Mouse (Mus musculus): ENCODE results near the gene Gmnn. TPM values are rescaled to one million over a fixed set of nuclear protein-coding genes. Genes with fewer than 3 reads are reported as not detected.

Gene Gmnn
- polyA plus RNA-seq, 1 experiment: 2.4 TPM

- Histone ChIP-seq H3K4me3 (ENCODE audit: low read depth, low read length) (peak overlapping the region; percentile 70), H3K27me3 (ENCODE audit: control insufficient read depth, insufficient read depth, low read length) (no peaks in the 10 kb centered on the region), H3K27ac (ENCODE audit: insufficient read depth, low read depth, low read length) (peak overlapping the region; percentile 89), H3K4me1 (ENCODE audit: control insufficient read depth, insufficient read depth, insufficient read length, low read length) (peaks cover 2% of the 10 kb centered on the region; the same call in 1 of the 2 replicates), H3K36me3 (ENCODE audit: control insufficient read depth, insufficient read depth, low read length) (peaks cover 3% of the 10 kb centered on the region; the same call in 1 of the 2 replicates)
- under 1% methylated on average over 31 of the region's 31 CpGs for WGBS
- TF ChIP-seq CTCF (IDR thresholded peaks at IDR 0.05; ENCODE audit: extremely low read depth, insufficient read length, insufficient replicate concordance, low read depth, low read length): no peak
- no peak for TF ChIP-seq POLR2A (IDR thresholded peaks at IDR 0.05; ENCODE audit: low read depth, low read length)
Observed at GRCm38 (mm10) chr13:24799925-24800673, 38.4 kb upstream of the Gmnn start.

- WGBS: 66% methylated on average over 5 of the region's 5 CpGs
- Histone ChIP-seq H3K36me3 (ENCODE audit: control insufficient read depth, insufficient read depth, low read length) (no peaks in the 10 kb centered on the region), H3K4me3 (ENCODE audit: low read depth, low read length) (no peak overlapping the region), H3K4me1 (ENCODE audit: control insufficient read depth, insufficient read depth, insufficient read length, low read length) (no peaks in the 10 kb centered on the region; the same call in 1 of the 2 replicates), H3K27ac (ENCODE audit: insufficient read depth, low read depth, low read length) (no peak overlapping the region), H3K27me3 (ENCODE audit: control insufficient read depth, insufficient read depth, low read length) (no peaks in the 10 kb centered on the region)
- TF ChIP-seq CTCF (IDR thresholded peaks at IDR 0.05; ENCODE audit: extremely low read depth, insufficient read length, insufficient replicate concordance, low read depth, low read length): no peak
- TF ChIP-seq POLR2A (IDR thresholded peaks at IDR 0.05; ENCODE audit: low read depth, low read length): no peak
Observed at GRCm38 (mm10) chr13:24799378-24799777, 37.7 kb upstream of the Gmnn start.

GRCm38 (mm10) chr13:24798686-24799085 lies 37.0 kb upstream of the Gmnn start:
- no peak overlapping the region for H3K27ac ChIP-seq (ENCODE audit: insufficient read depth, low read depth, low read length)
- WGBS: over 99% methylated on average over 4 of the region's 4 CpGs
- H3K4me3 ChIP-seq (ENCODE audit: low read depth, low read length): no peak overlapping the region
- H3K4me1 ChIP-seq (ENCODE audit: control insufficient read depth, insufficient read depth, insufficient read length, low read length): no peaks in the 10 kb centered on the region; the same call in 1 of the 2 replicates
- TF ChIP-seq CTCF (IDR thresholded peaks at IDR 0.05; ENCODE audit: extremely low read depth, insufficient read length, insufficient replicate concordance, low read depth, low read length) (no peak), POLR2A (IDR thresholded peaks at IDR 0.05; ENCODE audit: low read depth, low read length) (no peak)
- H3K36me3 ChIP-seq (ENCODE audit: control insufficient read depth, insufficient read depth, low read length): no peaks in the 10 kb centered on the region
- H3K27me3 ChIP-seq (ENCODE audit: control insufficient read depth, insufficient read depth, low read length): no peaks in the 10 kb centered on the region

GRCm38 (mm10) chr13:24792411-24793045 lies 30.8 kb upstream of the Gmnn start:
- Histone ChIP-seq H3K27me3 (ENCODE audit: control insufficient read depth, insufficient read depth, low read length) (no peaks in the 10 kb centered on the region), H3K36me3 (ENCODE audit: control insufficient read depth, insufficient read depth, low read length) (no peaks in the 10 kb centered on the region), H3K4me1 (ENCODE audit: control insufficient read depth, insufficient read depth, insufficient read length, low read length) (peaks cover 1% of the 10 kb centered on the region; the same call in 1 of the 2 replicates), H3K4me3 (ENCODE audit: low read depth, low read length) (no peak overlapping the region), H3K27ac (ENCODE audit: insufficient read depth, low read depth, low read length) (no peak overlapping the region)
- WGBS: 76% methylated on average over 9 of the region's 9 CpGs
- TF ChIP-seq CTCF (IDR thresholded peaks at IDR 0.05; ENCODE audit: extremely low read depth, insufficient read length, insufficient replicate concordance, low read depth, low read length) (no peak), POLR2A (IDR thresholded peaks at IDR 0.05; ENCODE audit: low read depth, low read length) (no peak)

- TF ChIP-seq POLR2A (IDR thresholded peaks at IDR 0.05; ENCODE audit: low read depth, low read length) (no peak), CTCF (IDR thresholded peaks at IDR 0.05; ENCODE audit: extremely low read depth, insufficient read length, insufficient replicate concordance, low read depth, low read length) (no peak)
- 39% methylated on average over 2 of the region's 2 CpGs for WGBS
- peaks cover 2% of the 10 kb centered on the region; the same call in 1 of the 2 replicates for H3K4me1 ChIP-seq (ENCODE audit: control insufficient read depth, insufficient read depth, insufficient read length, low read length)
Observed at GRCm38 (mm10) chr13:24791349-24791748, 29.6 kb upstream of the Gmnn start.

GRCm38 (mm10) chr13:24787477-24787876 lies 25.8 kb upstream of the Gmnn start:
- Histone ChIP-seq H3K4me3 (ENCODE audit: low read depth, low read length) (no peak overlapping the region), H3K4me1 (ENCODE audit: control insufficient read depth, insufficient read depth, insufficient read length, low read length) (peaks cover 5% of the 10 kb centered on the region; the same call in 1 of the 2 replicates), H3K27me3 (ENCODE audit: control insufficient read depth, insufficient read depth, low read length) (no peaks in the 10 kb centered on the region), H3K36me3 (ENCODE audit: control insufficient read depth, insufficient read depth, low read length) (no peaks in the 10 kb centered on the region), H3K27ac (ENCODE audit: insufficient read depth, low read depth, low read length) (no peak overlapping the region)
- WGBS: 90% methylated on average over 5 of the region's 5 CpGs
- TF ChIP-seq POLR2A (IDR thresholded peaks at IDR 0.05; ENCODE audit: low read depth, low read length) (no peak), CTCF (IDR thresholded peaks at IDR 0.05; ENCODE audit: extremely low read depth, insufficient read length, insufficient replicate concordance, low read depth, low read length) (no peak)

More at GRCm38 (mm10) chr13:24791349-24791748, 29.6 kb upstream of the Gmnn start:
- no peaks in the 10 kb centered on the region for H3K36me3 ChIP-seq (ENCODE audit: control insufficient read depth, insufficient read depth, low read length)
- no peaks in the 10 kb centered on the region for H3K27me3 ChIP-seq (ENCODE audit: control insufficient read depth, insufficient read depth, low read length)
- H3K27ac ChIP-seq (ENCODE audit: insufficient read depth, low read depth, low read length): no peak overlapping the region
- no peak overlapping the region for H3K4me3 ChIP-seq (ENCODE audit: low read depth, low read length)

GRCm38 (mm10) chr13:24786014-24786490 lies 24.3 kb upstream of the Gmnn start:
- Histone ChIP-seq H3K27me3 (ENCODE audit: control insufficient read depth, insufficient read depth, low read length) (no peaks in the 10 kb centered on the region), H3K36me3 (ENCODE audit: control insufficient read depth, insufficient read depth, low read length) (no peaks in the 10 kb centered on the region), H3K27ac (ENCODE audit: insufficient read depth, low read depth, low read length) (no peak overlapping the region), H3K4me1 (ENCODE audit: control insufficient read depth, insufficient read depth, insufficient read length, low read length) (peaks cover 10% of the 10 kb centered on the region; the same call in 1 of the 2 replicates), H3K4me3 (ENCODE audit: low read depth, low read length) (no peak overlapping the region; the same call in 1 of the 2 replicates)
- TF ChIP-seq CTCF (IDR thresholded peaks at IDR 0.05; ENCODE audit: extremely low read depth, insufficient read length, insufficient replicate concordance, low read depth, low read length) (no peak), POLR2A (IDR thresholded peaks at IDR 0.05; ENCODE audit: low read depth, low read length) (no peak)
- WGBS: 68% methylated on average over 11 of the region's 11 CpGs
